Mouse (Mus musculus) heart, adult 2 months (tissue): ENCODE data around the gene Elmod3.

Experiments used
- CTCF ChIP-seq: fragments of 200-600 bp; IDR thresholded peaks from 2 replicates; pipeline ENCODE4 v1.8.1; 2022; ENCODE audit warnings: antibody characterized with exemption, mild to moderate bottlenecking, moderate library complexity
- EP300 ChIP-seq: fragments of 200-500 bp; IDR thresholded peaks from 2 replicates; pipeline ENCODE4 v1.6.1; 2011; ENCODE audit warnings: low read depth, low read length, control low read depth; ENCODE audit not compliant: insufficient read depth

DNA sequence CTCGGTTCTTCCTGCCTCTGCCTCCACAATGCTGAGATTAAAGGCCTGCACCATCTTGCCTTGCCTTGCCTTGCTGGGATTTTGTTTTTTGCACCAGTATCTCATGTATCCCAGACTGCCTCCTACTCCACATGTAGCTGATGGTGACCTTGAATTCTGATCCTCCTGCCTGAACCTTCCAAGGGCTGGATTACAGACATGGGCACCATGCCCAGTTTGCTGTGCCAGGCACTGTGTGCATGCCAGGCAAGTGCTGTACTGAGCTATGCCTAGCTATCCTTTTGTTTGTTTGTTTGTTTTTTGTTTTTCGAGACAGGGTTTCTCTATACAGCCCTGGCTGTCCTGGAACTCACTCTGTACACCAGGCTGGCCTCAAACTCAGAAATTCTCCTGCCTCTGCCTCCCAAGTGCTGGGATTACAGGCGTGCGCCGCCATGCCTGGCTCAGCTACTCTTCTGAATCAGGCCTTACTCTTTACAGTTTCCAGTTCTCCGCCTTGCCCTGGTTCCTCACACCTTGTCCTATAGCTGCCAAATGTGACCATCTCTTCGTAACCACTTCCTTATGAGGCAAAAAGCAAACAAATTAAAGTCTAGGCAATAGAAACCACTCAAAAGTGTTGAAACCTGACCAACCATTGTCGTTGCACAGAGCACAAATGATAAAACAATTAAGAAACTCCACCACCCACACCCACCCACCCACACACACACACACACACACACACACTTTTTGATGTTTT, 25.6 kb upstream of the Elmod3 start:
- TF ChIP-seq CTCF = no peak
- TF ChIP-seq EP300 = no peak
